Mouse (Mus musculus): Measurements from ENCODE around the gene Slc39a8. TPM values are rescaled to one million over a fixed set of nuclear protein-coding genes. Genes with fewer than 3 reads are reported as not detected.

Gene Slc39a8
- polyA plus RNA-seq, 1 experiment from 2014 or later: 51.7 TPM

Other genes with a start within 250 kb of the Slc39a8 start
- 15.4 and 17.8 TPM in 2 replicates for gene Nfkb1, start 133.7 kb upstream of the Slc39a8 start, polyA plus RNA-seq (2014; fragmentation: Nextera tagmentation; extraction: Ambion mirVana)

Measured in heart, embryonic 11.5 days (tissue).